Mouse (Mus musculus) testis, adult 2 months (tissue): Measurements from ENCODE around the gene Chrm3.

Experiments used
- CTCF ChIP-seq: fragments of 200-500 bp; IDR thresholded peaks from 2 replicates; pipeline ENCODE4 v1.5.1; 2012; ENCODE audit warnings: low read depth, mild to moderate bottlenecking, inconsistent platforms, low read length, moderate library complexity; ENCODE audit not compliant: control insufficient read depth, insufficient read depth, insufficient replicate concordance
- POLR2A ChIP-seq: fragments of 200-500 bp; IDR thresholded peaks from 2 replicates; pipeline ENCODE4 v1.6.1; 2012; ENCODE audit warnings: low read depth, mild to moderate bottlenecking, inconsistent platforms, low read length, moderate library complexity; ENCODE audit not compliant: control insufficient read depth

DNA sequence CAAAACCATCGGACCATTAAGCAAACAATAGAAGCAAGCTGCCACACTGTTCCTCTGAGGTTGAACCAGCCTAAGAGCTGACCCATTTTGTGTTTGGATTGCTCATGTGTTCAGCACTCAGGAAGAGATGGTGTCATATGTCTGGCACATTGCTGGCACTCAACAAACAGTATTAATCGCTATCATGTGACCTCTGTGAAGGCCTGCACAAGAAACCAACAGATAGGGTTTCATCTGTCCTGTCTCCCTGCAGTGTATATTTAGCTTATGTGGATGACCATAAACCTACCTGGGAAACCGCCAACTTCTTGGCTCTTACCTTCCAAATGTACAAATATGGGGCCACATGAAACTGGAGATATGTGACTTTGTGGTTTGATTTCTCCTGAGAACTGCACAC is 453.4 kb downstream of the Chrm3 start:
- TF ChIP-seq POLR2A (no peak), CTCF (no peak)
